Mouse (Mus musculus) cerebral cortex, adult 2 months (tissue): ENCODE results near the gene Rpl29.

Experiments used
- WGBS: fragments of 180-500 bp; shearing (Covaris S2); methylation state at CpG from one replicate; pipeline ENCODE4 v1.1.7; 2018; 5-methylcytosine and 5-hydroxymethylcytosine counted together

Rpl29 gene

GRCm38 (mm10) chr9:106454888-106455681 lies 25.8 kb downstream of the Rpl29 start:
- 18% methylated on average over 17 of the region's 17 CpGs for WGBS

- 40% methylated on average over 15 of the region's 15 CpGs for WGBS
Observed at GRCm38 (mm10) chr9:106456325-106457162, 27.3 kb downstream of the Rpl29 start.

GRCm38 (mm10) chr9:106457163-106457559 lies 27.9 kb downstream of the Rpl29 start:
- WGBS = 60% methylated on average over 9 of the region's 9 CpGs

GRCm38 (mm10) chr9:106457920-106458319 lies 28.7 kb downstream of the Rpl29 start:
- WGBS = 57% methylated on average over 5 of the region's 5 CpGs

- 45% methylated on average over 15 of the region's 15 CpGs for WGBS
Observed at GRCm38 (mm10) chr9:106459946-106460345, 30.7 kb downstream of the Rpl29 start.

- WGBS = 66% methylated on average over 18 of the region's 18 CpGs
Observed at GRCm38 (mm10) chr9:106460401-106461025, 31.3 kb downstream of the Rpl29 start.

GRCm38 (mm10) chr9:106461026-106461415 lies 31.8 kb downstream of the Rpl29 start:
- 81% methylated on average over 9 of the region's 9 CpGs for WGBS

- WGBS = 83% methylated on average over 16 of the region's 16 CpGs
Observed at GRCm38 (mm10) chr9:106461641-106462429, 32.6 kb downstream of the Rpl29 start.

- WGBS = 95% methylated on average over 12 of the region's 12 CpGs
Observed at GRCm38 (mm10) chr9:106462430-106462800, 33.2 kb downstream of the Rpl29 start.

- 73% methylated on average over 21 of the region's 21 CpGs for WGBS
Observed at GRCm38 (mm10) chr9:106463122-106464063, 34.1 kb downstream of the Rpl29 start.

- 1% methylated on average over 99 of the region's 99 CpGs for WGBS
Observed at GRCm38 (mm10) chr9:106464751-106465541, 35.7 kb downstream of the Rpl29 start.

GRCm38 (mm10) chr9:106465571-106466200 lies 36.4 kb downstream of the Rpl29 start, which contains the start of gene Gpr62:
Gene Gpr62, minus strand, starts transcription at chr9:106465938.
- 14% methylated on average over 26 of the region's 26 CpGs for WGBS

- WGBS = 91% methylated on average over 6 of the region's 6 CpGs
Observed at GRCm38 (mm10) chr9:106466721-106467120, 37.5 kb downstream of the Rpl29 start.

GRCm38 (mm10) chr9:106467746-106468145 lies 38.5 kb downstream of the Rpl29 start:
- 89% methylated on average over 7 of the region's 7 CpGs for WGBS

- WGBS = 50% methylated on average over 6 of the region's 6 CpGs
Observed at GRCm38 (mm10) chr9:106469317-106469716, 40.1 kb downstream of the Rpl29 start.

GRCm38 (mm10) chr9:106469776-106470175 lies 40.5 kb downstream of the Rpl29 start:
- 62% methylated on average over 9 of the region's 9 CpGs for WGBS

- WGBS = 65% methylated on average over 14 of the region's 14 CpGs
Observed at GRCm38 (mm10) chr9:106470991-106471750, 41.9 kb downstream of the Rpl29 start.

- WGBS = 35% methylated on average over 5 of the region's 5 CpGs
Observed at GRCm38 (mm10) chr9:106471892-106472291, 42.6 kb downstream of the Rpl29 start.
